Mouse (Mus musculus): ENCODE data around the gene Eci2.
"Not testable (repeated sequence)": the region's sequence is repeated elsewhere in the genome, so short reads cannot be mapped to it uniquely, and the experiment has no call there.

Gene Eci2

DNA sequence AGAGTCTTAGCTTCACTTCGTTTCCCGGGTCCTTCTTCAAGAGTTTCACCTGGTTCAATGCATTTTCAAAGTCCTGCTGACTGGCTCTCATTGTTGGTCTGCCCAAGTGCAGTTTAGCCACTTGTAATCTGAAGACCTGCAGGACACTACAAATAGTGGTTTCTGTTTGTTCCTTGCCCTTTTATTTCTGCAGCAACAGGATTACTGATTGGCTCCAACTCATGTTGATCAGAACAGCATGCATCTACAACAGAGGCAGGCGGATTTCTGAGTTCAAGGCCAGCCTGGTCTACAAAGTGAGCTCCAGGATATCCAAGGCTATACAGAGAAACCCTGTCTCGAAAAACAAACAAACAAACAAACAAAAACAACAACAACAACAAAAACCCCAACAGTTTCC, 33.8 kb downstream of the Eci2 start:
- no peak for DNase-seq (ENCODE audit: low read depth, low spot score)

DNA sequence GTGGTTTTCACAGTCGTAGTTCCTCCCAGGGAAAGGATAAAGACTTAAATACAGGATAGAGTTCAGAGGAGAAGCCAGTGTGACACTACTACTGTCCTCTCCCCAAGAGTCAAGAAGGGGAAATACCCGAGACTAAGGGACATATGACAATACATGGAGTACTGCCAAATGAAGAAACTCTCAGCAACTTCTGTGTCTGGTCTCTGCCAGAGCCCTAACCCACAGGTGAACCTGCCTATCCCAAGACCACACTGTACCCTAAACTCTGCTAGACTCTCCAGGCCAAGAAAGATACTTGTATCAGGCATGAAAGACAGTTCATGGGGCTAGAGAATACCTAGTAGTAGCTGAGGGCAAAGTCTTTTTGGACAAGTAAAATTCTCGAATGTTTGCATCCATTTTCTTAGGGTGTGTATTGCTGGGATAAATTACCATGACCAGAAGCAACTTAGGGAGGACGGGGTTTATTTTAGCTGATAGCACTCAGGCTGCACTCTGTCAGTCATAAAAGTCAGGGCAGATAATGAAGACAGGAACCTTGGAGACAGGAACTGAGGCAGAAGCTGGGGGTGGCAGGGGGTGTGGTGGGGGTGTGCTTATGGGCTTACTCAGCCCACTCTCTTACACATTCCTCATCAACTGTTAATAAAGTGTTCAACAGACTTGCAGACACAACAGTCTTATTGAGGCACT, 35.2 kb downstream of the Eci2 start:
- DNase-seq (ENCODE audit: low read depth, low spot score), result no peak

DNA sequence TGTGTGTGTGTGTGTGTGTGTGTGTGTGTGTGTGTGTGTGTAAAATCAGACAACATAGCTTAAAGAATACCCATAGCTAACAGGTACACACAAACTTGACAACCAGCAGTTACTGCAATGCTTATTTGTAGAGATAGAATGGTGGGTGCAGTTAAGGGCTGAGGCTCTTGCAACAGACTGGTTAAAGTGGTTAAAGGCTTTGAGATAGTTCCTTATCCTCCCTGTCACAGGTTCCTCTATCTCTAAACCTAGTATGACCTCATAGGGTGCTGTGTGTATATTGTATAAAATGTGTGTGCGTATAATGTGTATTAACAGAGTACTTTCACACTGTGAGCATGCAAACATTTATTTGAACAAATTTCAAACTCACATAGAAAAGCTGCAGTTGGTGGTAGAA, 43.4 kb downstream of the Eci2 start:
- DNase-seq (ENCODE audit: low read depth, low spot score), result not testable (repeated sequence)

DNA sequence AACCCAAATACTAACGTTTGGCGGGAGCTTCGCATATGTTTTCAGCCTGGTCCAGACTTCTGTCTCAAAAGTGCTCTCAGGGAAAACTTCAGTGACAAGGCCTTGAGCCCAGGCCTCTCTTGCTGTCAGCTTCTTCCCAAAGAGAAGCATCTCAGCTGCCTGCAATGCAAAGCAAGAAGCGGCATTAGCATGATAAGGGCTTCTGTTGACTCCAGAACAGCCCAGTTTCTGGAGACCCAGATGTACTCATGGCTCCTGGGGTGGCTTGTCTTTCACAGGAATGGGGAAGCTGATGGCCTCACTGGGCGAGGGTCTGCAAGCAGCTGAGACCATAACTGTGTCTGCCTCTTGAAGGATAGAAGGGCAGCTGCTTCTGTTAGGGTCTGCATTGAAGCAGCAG, 48.3 kb downstream of the Eci2 start:
- not testable (repeated sequence) for DNase-seq (ENCODE audit: low read depth, low spot score)

DNA sequence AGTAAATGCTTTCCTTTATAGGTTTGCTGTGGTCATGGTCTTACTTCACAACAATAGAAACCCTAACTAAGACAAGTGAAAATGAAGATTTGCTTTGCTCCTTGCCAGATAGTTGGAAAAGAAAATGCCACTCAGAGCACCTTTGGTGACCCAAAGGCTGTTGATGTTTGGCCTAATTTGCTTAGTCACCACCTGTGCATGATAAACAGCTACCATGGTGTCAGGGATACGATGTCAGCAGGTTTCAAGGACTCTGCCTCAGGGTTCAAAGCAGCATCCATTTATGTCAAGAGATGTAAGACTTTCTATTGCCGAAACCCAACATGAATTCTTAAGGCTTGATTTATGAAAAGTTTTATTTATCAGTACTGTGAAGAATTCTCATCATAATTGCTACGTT, 49.5 kb downstream of the Eci2 start:
- no peak for DNase-seq (ENCODE audit: low read depth, low spot score)

DNA sequence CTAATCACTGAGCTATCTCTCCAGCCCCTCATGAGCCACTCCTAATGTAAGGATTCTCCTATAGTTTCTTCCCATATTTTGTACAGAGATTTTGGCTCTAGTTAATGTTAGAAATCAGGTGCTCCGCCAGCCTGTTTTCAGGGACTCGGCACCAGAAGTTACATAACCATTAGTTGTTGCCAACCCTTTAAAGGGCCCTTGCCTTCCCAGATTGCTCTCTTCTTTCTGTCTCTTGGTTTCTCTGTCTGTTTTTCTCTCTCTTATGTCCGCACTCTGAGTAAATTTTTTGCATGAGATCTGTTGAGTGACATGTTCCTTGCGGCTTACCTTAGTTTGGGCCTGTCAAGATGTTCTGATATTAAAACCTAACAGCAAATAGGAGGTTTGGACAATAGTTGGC, 50.8 kb downstream of the Eci2 start:
- DNase-seq (ENCODE audit: low read depth, low spot score), result no peak

DNA sequence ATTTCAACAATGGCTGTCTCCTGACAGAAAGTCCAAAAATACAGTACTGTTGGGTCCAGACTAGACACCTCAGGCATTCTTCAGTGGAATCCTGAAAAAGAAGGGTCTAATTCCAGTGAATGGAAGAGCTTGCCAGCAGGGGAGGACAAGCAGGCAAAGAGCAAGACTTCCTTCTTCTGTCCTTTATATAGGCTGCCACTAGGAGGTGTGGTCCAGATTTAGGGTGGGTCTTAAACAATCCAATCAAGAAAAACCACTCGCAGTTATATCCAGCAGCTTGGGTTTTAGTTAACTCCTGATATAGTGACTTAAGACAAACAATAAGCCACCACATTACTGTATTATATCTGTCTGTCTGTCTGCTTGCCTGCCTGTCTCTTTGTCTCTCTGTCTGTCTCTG, 53.1 kb downstream of the Eci2 start:
- no peak for DNase-seq (ENCODE audit: low read depth, low spot score)

DNA sequence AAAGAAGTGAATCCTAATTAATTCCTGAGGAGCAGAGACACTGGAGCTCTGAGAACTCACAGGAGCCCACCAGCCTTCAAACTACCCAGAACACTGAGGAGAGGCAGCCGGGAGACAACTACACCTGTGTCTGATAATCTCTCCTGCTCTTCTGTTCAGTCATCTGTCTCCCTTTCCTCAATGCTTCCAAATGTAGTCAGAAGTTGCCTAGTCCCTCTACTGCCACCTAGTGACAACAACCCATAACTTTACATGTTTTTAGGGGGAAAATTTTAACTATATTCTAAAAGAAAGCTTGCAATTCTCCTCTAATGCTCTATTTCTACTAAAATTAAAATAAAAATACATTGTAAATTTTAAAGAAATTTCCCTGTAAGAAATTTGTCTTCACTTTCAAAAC, 53.7 kb downstream of the Eci2 start:
- DNase-seq (ENCODE audit: low read depth, low spot score), result peak; percentile 23

DNA sequence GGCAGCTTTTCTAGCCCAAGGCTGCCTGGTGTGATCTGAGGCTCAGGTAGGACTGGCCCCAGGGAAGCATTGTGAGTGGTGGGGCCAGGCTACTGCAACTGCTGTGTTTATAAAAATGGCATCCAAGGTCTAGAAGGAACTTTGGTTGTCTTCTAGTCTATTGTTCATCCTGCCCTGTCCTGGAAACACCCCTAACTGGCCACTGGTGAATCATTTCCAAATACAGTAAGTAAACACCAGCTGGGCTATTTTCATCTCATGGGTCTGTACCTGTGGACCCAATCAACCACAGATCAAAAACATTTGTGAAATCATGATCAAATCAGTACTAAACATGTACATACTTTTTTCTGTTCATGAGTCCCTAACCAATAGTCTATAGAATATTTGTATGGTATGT, 54.4 kb downstream of the Eci2 start:
- DNase-seq (ENCODE audit: low read depth, low spot score), result not testable (repeated sequence)

DNA sequence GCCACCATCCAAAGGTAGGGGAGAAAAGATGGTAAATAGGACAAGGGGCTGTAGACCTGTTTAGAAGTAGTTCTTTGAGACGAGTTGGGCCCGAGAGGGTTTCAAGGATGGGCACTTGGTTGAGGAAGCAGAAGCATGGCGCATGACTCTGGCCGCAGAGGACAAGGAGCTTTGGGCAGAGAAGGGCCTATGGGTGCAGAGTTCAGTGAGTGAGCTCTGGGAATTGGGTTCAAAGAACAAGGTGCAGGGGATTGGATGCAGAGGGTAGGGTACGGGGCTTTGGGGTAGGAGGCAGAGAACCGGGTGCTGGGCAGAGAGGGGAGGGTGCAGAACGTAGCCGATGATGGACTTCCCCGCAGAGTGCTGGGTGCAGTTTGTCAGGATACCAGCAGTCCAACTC, 61.2 kb downstream of the Eci2 start:
- not testable (repeated sequence) for DNase-seq (ENCODE audit: low read depth, low spot score)

DNA sequence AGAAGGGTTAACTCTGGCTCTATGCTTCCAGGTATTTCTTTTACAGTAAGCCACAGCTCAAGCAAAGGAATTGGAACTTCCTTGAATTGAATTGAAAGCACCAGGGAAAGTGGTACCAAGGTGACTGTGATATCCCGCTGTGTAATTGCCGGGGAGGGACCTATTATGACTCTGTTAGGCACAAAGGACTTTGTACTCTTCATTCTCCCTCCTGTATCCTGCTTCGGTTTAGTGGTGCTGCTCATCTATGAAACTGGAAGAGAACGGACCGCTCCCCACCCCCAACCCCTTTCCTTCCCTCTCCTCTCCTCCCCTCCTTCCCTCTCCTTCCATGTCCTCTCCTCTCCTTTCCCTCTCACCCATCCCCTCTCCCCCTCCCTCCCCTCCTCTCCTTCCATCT, 62.0 kb downstream of the Eci2 start:
- no peak for DNase-seq (ENCODE audit: low read depth, low spot score)

DNA sequence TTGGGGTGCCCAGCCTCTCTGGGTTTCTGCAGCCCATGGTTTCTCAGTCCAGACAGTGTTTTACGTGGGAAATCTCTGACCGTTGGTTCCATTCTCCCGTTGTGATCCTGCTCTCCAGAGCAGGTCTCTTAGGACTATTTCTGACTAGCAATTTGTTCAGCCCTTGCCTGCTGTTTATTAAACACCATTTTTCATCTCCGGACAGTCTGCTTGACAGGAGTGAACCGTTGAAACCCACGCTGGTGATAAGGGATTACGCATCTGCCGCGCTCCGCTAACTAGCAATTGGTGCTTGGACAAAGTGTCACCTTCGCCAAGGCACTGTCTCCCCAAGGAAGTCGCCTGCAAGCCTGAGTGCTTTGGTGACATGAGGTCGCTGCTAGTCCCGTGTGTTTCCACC, 62.5 kb downstream of the Eci2 start:
- DNase-seq (ENCODE audit: low read depth, low spot score), result no peak

DNA sequence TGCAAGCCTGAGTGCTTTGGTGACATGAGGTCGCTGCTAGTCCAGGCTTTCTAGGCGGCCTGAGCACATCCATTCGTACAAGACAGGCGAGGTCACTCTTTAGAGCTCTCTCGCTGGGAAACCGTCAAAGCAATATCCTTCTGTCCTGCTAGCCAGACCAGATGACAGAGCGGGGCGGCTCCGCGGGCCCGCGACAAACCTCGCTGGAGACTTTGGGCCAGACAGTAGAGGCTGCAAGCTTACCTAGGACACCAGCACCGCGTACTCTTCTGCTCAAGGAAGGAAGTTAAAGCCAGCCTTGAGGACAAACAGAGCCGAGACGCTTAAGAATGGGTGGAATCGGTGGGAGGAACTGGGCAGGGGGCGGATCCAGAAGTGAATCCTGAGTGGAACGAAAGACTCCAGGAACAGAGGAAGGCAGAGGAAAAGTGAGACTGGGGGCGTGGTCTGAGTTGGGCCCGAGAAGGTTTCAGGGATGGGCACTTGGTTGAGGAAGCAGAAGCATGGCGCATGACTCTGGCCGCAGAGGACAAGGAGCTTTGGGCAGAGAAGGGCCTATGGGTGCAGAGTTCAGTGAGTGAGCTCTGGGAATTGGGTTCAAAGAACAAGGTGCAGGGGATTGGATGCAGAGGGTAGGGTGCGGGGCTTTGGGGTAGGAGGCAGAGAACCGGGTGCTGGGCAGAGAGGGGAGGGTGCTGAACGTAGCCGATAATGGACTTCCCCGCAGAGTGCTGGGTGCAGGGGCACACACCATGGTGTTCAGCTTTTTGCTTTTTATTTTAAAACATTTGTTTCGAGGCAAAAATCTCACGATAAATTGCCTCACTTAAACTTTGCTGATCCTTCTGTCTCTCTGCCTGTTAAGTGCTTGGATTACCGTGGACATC, 63.1 kb downstream of the Eci2 start, which contains the start of gene Eci3:
Eci3 (minus strand) TSS at position 300 of the 887 bp plus-strand sequence.
- DNase-seq (ENCODE audit: low read depth, low spot score), result no peak

DNA sequence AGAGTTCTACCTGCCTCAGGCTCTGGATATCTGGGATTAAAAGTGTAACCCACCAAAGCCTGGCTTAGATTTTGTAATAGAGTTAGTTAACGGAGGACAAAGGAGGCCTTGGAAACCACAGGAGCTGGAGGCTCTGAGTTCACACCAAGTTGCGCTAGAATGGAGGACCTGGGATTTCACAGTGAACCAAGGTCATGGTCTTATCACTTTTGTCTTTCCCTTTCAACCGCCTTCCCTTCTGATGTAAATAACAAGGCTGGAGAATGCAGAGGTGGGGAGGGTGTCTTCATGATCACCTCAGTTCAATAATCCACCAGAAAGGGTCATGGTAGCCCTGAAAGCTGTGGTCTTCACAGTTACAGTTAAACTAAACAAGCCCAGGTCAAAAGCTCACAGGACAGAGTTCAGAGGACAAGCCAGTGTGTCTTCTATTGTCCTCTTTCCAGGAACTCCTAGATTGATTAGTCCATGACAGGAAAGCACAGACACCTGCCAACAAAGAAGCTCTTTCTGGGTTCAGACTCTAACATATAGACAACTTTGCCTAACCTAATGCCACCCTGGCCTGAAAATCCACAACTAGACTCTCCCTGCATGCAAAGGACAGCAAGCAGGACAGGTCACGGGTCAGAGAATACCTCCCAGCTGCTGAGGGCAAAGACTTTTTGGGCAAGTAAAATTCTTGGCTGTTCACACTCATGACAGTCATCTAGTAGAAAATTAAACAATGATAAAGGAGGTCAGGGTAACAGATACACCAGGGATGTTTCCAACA, 65.7 kb downstream of the Eci2 start:
- no peak for DNase-seq (ENCODE audit: low read depth, low spot score)

DNA sequence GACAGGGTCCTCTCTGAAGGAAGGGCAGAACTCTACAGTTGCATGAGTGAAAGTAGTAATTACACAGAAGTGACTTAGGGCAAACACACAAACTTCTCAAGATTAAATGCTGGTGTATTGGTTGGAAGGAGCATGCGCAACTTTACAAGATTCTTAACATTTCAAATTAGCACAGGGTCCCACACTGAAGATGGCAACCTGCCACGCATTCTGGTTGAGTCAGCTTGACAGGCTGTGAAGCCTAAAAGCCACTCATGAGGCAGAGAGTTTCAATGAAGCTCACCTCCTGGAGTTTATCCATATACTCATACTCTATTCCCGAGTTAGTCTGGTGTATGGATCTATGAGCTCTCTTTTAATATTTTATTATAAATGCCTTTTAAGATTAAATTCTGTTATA, 68.7 kb downstream of the Eci2 start:
- DNase-seq (ENCODE audit: low read depth, low spot score), result not testable (repeated sequence)

DNA sequence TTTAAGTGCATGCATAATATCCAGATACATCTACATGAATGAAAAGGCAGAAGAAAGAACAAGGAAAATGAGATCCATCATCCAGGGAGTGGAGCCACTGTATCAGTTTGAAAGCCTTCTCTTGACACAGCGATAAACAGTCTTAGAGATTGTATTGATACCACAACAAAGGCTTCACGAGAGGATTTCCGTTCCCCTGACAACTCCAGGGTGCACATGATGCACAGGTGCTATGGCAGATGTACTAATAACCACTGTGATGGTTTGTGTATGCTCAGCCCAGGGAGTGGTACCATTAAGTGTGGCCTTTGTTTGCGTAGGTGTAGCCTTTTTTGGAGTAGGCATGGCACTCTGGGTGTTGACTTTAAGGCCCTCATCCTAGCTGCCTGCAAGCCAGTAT, 70.0 kb downstream of the Eci2 start:
- no peak for DNase-seq (ENCODE audit: low read depth, low spot score)

DNA sequence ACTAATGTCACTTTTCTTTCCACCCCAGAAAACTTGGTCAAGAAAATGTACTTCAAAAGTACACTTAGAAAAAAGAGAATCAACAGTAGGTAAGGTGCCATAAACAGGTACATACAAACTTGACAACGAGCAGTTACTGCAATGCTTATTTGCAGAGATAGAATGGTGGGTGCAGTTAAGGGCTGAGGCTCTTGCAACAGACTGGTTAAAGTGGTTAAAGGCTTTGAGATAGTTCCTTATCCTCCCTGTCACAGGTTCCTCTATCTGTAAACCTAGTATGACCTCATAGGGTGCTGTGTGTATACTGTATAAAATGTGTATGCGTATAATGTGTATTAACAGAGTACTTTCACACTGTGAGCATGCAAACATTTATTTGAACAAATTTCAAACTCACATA, 75.5 kb downstream of the Eci2 start:
- not testable (repeated sequence) for DNase-seq (ENCODE audit: low read depth, low spot score)

DNA sequence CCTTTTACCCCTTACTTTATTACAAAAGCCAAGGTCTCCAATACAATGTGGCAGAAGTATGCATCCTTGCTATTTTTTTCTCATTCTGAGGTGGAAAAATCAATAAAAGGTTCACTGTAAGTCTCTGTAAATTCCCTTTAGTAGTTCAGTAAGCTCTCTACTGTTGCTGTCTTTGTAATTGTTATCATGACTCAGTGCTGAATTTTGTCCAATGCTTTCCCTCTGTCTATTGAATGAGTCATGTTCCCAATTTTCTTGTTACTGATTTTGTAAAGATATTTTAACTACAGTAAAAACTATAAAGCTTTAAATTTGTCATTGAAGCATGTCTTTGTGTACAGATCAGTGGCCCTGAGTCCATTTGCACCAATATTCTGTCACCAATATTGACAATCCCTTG, 84.5 kb downstream of the Eci2 start:
- no peak for DNase-seq (ENCODE audit: low read depth, low spot score)

DNA sequence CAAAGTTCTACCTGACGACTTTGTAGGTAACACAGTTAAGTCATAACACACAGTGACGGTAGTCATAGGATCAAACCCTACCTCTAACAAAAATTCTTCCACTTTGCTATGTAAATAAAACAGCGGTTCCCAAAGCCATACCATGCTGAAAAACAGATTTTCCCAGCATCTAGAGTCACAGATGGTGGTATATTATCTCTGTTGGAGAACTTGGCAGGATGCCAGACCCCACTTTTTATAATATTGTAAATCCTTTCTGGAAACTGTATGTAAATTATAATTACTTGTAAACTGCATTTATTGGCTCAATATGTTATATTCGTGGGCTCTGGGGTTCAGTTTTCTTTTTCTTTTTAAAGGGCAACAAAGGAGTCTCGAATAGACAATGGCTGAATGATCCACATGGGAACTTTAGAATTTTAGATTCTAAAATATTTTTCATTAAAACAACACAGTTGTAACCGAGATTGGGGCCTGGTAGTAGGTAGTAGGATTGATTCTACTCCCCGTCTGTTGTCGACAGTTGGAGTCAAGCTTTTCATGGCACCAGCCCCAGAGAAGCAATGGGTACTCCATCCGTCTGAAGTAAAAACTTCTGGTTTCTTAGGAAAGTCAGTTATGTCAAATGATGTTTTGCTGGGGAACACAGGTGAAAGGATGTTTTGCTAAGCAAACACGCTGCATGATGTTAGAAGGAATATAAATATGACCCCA, 91.8 kb downstream of the Eci2 start:
- no peak for DNase-seq (ENCODE audit: low read depth, low spot score)
